Mouse (Mus musculus) Patski (cell line): ENCODE measurements around the gene Apoh. TPM values are rescaled to one million over a fixed set of nuclear protein-coding genes. Genes with fewer than 3 reads are reported as not detected.

Source experiments
- ATAC-seq: fragments of 100-300 bp; one replicate; pipeline ENCODE4 v1.8.0; 2021
- CTCF ChIA-PET: fragments of 350-600 bp; sonication (Branson Sonifier 250); formaldehyde crosslinking; loops from one replicate; lab custom pipeline; 2022; ENCODE audit warnings: inconsistent platforms; lab: Charles Lee
- POLR2A ChIA-PET: fragments of 350-600 bp; sonication (Branson Sonifier 250); formaldehyde crosslinking; loops from one replicate; lab custom pipeline; 2022; ENCODE audit warnings: antibody characterized with exemption, inconsistent platforms; lab: Charles Lee
- DNase-seq: peaks from one replicate; pipeline ENCODE4 v3.0.0-alpha.2; 2011; ENCODE audit warnings: low read depth, low spot score
- H3K27me3 ChIP-seq: fragments of 371-371 bp; one replicate; pipeline ENCODE4 v1.5.1; 2021
- CTCF ChIP-seq: fragments of 100-300 bp; IDR thresholded peaks from one replicate; pipeline ENCODE4 v1.5.1; 2021
- in situ Hi-C: fragments of 300-500 bp; cut with MboI; formaldehyde crosslinking; loops from 3 replicates; pipeline ENCODE4 v1.11.1; 2018; ENCODE audit warnings: low pct_unique_long_range_greater_than_20kb, mixed read lengths
- polyA plus RNA-seq: library from polyadenylated mRNA; unstranded; gene quantifications from one replicate; pipeline ENCODE4 v1.2.3, GENCODE M21; 2021

Gene Apoh
- polyA plus RNA-seq, 1 experiment from 2014 or later: 0.35 TPM

- ATAC-seq (no peak), DNase-seq (no peak)
- in situ Hi-C loops: loop anchor here (5.0 kb wide), 1 partner anchor 100 kb away; no protein-coding TSS in a partner anchor
- CTCF ChIA-PET: interaction anchor here (1.0 kb wide), 1 partner anchor 94 kb away, joined by 3 read pairs; no protein-coding TSS in a partner anchor
- POLR2A ChIA-PET: no interaction called here
- no peaks in the 10 kb centered on the region for H3K27me3 ChIP-seq
- no peak for TF ChIP-seq CTCF
Observed at GRCm38 (mm10) chr11:108367046-108367445, 23.9 kb downstream of the Apoh start.

GRCm38 (mm10) chr11:108376815-108377214 is 33.7 kb downstream of the Apoh start:
- POLR2A ChIA-PET: interaction anchor here (1.0 kb wide), 1 partner anchor 35 kb away, joined by 3 read pairs; no protein-coding TSS in a partner anchor
- H3K27me3 ChIP-seq: no peaks in the 10 kb centered on the region
- DNase-seq (no peak), ATAC-seq (no peak)
- CTCF ChIA-PET: interaction anchor here (0.9 to 3.3 kb wide), 4 partner anchors 235 to 366 kb away, joined by 3 to 10 read pairs (median 4); no protein-coding TSS in a partner anchor
- no peak for TF ChIP-seq CTCF
- in situ Hi-C loops: loop anchor here (10.0 kb wide), 1 partner anchor 182 kb away; no protein-coding TSS in a partner anchor

- ChIA-PET CTCF (interaction anchor here (0.7 to 3.3 kb wide), 8 partner anchors 13 to 367 kb away, joined by 3 to 10 read pairs (median 3); no protein-coding TSS in a partner anchor), POLR2A (no interaction called here)
- no peaks in the 10 kb centered on the region for H3K27me3 ChIP-seq
- peak; percentile 98 for TF ChIP-seq CTCF
- DNase-seq (peak; percentile 30), ATAC-seq (peak; percentile 65)
- in situ Hi-C loops: loop anchor here (10.0 kb wide), 1 partner anchor 183 kb away; no protein-coding TSS in a partner anchor
Observed at GRCm38 (mm10) chr11:108377680-108378362, 34.7 kb downstream of the Apoh start.

GRCm38 (mm10) chr11:108378363-108378751 is 35.2 kb downstream of the Apoh start:
- TF ChIP-seq CTCF: no peak
- no peak for ATAC-seq
- ChIA-PET POLR2A (no interaction called here), CTCF (interaction anchor here (0.7 to 3.3 kb wide), 5 partner anchors 33 to 368 kb away, joined by 3 to 10 read pairs (median 3); no protein-coding TSS in a partner anchor)
- DNase-seq: no peak
- H3K27me3 ChIP-seq: no peaks in the 10 kb centered on the region
- in situ Hi-C loops: loop anchor here (10.0 kb wide), 1 partner anchor 184 kb away; no protein-coding TSS in a partner anchor

GRCm38 (mm10) chr11:108382664-108383063 is 39.5 kb downstream of the Apoh start:
- no peaks in the 10 kb centered on the region for H3K27me3 ChIP-seq
- TF ChIP-seq CTCF: no peak
- DNase-seq (no peak), ATAC-seq (no peak)
- in situ Hi-C loops: no loop called here
- ChIA-PET CTCF (interaction anchor here (1.8 kb wide), 1 partner anchor 372 kb away, joined by 5 read pairs; no protein-coding TSS in a partner anchor), POLR2A (no interaction called here)

- TF ChIP-seq CTCF: no peak
- DNase-seq (no peak), ATAC-seq (no peak)
- in situ Hi-C loops: no loop called here
- CTCF ChIA-PET: interaction anchor here (1.0 to 1.4 kb wide), 2 partner anchors 354 to 520 kb away, joined by 3 to 5 read pairs; no protein-coding TSS in a partner anchor
- H3K27me3 ChIP-seq: no peaks in the 10 kb centered on the region
- POLR2A ChIA-PET: interaction anchor here (0.5 kb wide), 1 partner anchor 321 kb away, joined by 3 read pairs; no protein-coding TSS in a partner anchor
Observed at GRCm38 (mm10) chr11:108384920-108385665, 41.9 kb downstream of the Apoh start.

GRCm38 (mm10) chr11:108385666-108386024 is 42.5 kb downstream of the Apoh start:
- in situ Hi-C loops: no loop called here
- ChIA-PET POLR2A (no interaction called here), CTCF (interaction anchor here (1.4 kb wide), 1 partner anchor 354 kb away, joined by 5 read pairs; no protein-coding TSS in a partner anchor)
- no peaks in the 10 kb centered on the region for H3K27me3 ChIP-seq
- DNase-seq: no peak
- ATAC-seq: no peak
- no peak for TF ChIP-seq CTCF

- ChIA-PET POLR2A (no interaction called here), CTCF (no interaction called here)
- H3K27me3 ChIP-seq: peaks cover 5% of the 10 kb centered on the region
- no peak for TF ChIP-seq CTCF
- DNase-seq (no peak), ATAC-seq (no peak)
- in situ Hi-C loops: no loop called here
Observed at GRCm38 (mm10) chr11:108395061-108395460, 51.9 kb downstream of the Apoh start.

- POLR2A ChIA-PET: interaction anchor here (0.7 kb wide), 1 partner anchor 361 kb away, joined by 3 read pairs; no protein-coding TSS in a partner anchor
- no peak for TF ChIP-seq CTCF
- peaks cover 5% of the 10 kb centered on the region for H3K27me3 ChIP-seq
- in situ Hi-C loops: no loop called here
- CTCF ChIA-PET: no interaction called here
- ATAC-seq: no peak
- DNase-seq: no peak
Observed at GRCm38 (mm10) chr11:108396076-108396829, 53.1 kb downstream of the Apoh start.
